ENCODE assay signal across 7 mouse cellular contexts in the genomic region with DNA sequence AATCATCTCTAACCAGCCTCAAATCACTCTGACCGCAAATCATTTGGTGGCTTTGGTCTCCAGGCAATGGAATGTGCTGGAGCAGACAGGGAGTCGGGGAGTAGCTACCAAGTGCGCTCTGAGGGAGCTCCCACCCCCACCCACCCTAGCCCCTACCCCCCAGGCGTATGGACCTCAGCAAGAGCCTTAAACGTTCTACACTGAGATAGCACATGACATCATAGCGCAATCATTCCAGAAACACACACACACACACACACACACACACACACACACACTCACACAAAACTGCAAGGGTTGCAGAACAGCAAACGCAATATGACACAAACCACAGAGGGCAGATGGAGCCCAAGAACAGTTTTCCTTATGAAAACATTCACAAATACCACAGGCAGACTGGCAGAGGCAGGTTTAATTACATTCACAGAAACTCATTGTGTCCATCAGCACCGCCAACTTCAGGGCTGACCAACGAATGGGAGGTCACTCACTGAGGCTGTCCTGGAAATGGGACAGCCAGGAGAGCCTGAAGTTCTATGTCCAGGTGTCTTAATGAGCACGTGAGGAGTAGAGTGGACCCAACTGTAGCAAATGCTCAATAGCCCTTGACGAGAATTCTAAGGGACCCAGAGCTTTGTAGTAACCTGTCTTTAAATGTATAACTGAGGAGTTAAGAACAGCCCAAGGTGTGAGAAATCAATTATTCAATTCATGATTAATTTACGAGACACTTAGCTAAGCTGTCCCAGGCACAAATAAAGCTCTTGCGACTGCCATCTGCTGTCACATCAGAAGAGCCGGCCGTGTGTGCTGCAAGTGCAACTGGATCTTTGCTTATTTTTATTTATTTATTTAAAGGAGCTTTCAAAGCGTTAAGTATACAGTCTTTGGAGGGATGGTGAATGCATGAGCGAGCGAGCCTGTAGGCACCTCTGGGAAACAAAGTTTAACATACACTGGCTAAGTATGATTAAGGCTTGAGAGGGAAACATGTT.
DNase-seq lines count a peak whose midpoint lies in the region; ATAC-seq and TF ChIP-seq lines count a peak whose summit lies in the region.

No protein-coding gene starts in this region.

- peak; percentile 50 for DNase-seq in lung, embryonic 14.5 days
- no peak for DNase-seq in lung, postnatal 36 days
- DNase-seq in forebrain, embryonic 11.5 days (ENCODE audit: low spot score), result peak; percentile 55
- DNase-seq in limb, embryonic 11.5 days (ENCODE audit: low spot score), result peak; percentile 53
- no peak for DNase-seq in left cerebral cortex, adult 8-10 months (ENCODE audit: low spot score in 2 of 2)

- no peak for TF ChIP-seq CTCF in lung, embryonic 14.5 days (IDR thresholded peaks at IDR 0.05; ENCODE audit: low read depth)

- H3K9me3 ChIP-seq in lung, embryonic 14.5 days (ENCODE audit: low read depth, low read length), result no peaks in the 10 kb centered on the region
- no peaks in the 10 kb centered on the region for H3K9me3 ChIP-seq in forebrain, embryonic 11.5 days (ENCODE audit: control insufficient read depth, low read length)
- H3K9me3 ChIP-seq in limb, embryonic 11.5 days (ENCODE audit: control insufficient read depth, low read length), result no peaks in the 10 kb centered on the region
- H3K9me3 ChIP-seq in stomach, embryonic 16.5 days (replicated peaks; ENCODE audit: control insufficient read depth, low read length), result no peaks in the 10 kb centered on the region

- H3K27me3 ChIP-seq in lung, embryonic 14.5 days (ENCODE audit: insufficient read depth, low read length), result no peaks in the 10 kb centered on the region
- no peaks in the 10 kb centered on the region for H3K27me3 ChIP-seq in forebrain, embryonic 11.5 days (ENCODE audit: control insufficient read depth, insufficient read depth, low read length)
- no peaks in the 10 kb centered on the region for H3K27me3 ChIP-seq in limb, embryonic 11.5 days (ENCODE audit: control insufficient read depth, insufficient read depth, low read length)
- H3K27me3 ChIP-seq in stomach, embryonic 16.5 days (ENCODE audit: control insufficient read depth, insufficient read depth, low read length), result no peaks in the 10 kb centered on the region

- WGBS in lung, embryonic 14.5 days, result 19% methylated on average over 18 of the region's 18 CpGs
- 52% methylated on average over 18 of the region's 18 CpGs for WGBS in forebrain, embryonic 11.5 days
- 22% methylated on average over 18 of the region's 18 CpGs for WGBS in limb, embryonic 11.5 days
- 35% methylated on average over 18 of the region's 18 CpGs for WGBS in stomach, embryonic 16.5 days

- peak overlapping the region; percentile 1; the same call in 1 of the 2 replicates for H3K4me3 ChIP-seq in lung, embryonic 14.5 days (ENCODE audit: low read depth, low read length)
- no peak overlapping the region for H3K4me3 ChIP-seq in forebrain, embryonic 11.5 days (ENCODE audit: low read depth, low read length)
- no peak overlapping the region; the same call in 1 of the 2 replicates for H3K4me3 ChIP-seq in limb, embryonic 11.5 days (ENCODE audit: low read depth, low read length)
- peak overlapping the region; percentile 24 for H3K4me3 ChIP-seq in stomach, embryonic 16.5 days (replicated peaks; ENCODE audit: low read length)

- no peak overlapping the region for H3K27ac ChIP-seq in lung, embryonic 14.5 days (ENCODE audit: low read depth)
- no peak overlapping the region for H3K27ac ChIP-seq in forebrain, embryonic 11.5 days (ENCODE audit: low read depth, low read length)
- H3K27ac ChIP-seq in limb, embryonic 11.5 days (replicated peaks; ENCODE audit: low read depth, low read length), result peak overlapping the region; percentile 40; the same call in 1 of the 2 replicates
- H3K27ac ChIP-seq in stomach, embryonic 16.5 days (ENCODE audit: low read length), result peak overlapping the region; percentile 7

- H3K4me2 ChIP-seq in lung, embryonic 14.5 days, result peak overlapping the region; percentile 84
- H3K4me2 ChIP-seq in forebrain, embryonic 11.5 days (ENCODE audit: low read depth, low read length, severe bottlenecking), result peak overlapping the region; percentile 24; the same call in 1 of the 2 replicates
- peak overlapping the region; percentile 80 for H3K4me2 ChIP-seq in limb, embryonic 11.5 days (ENCODE audit: low read depth, severe bottlenecking)
- peak overlapping the region; percentile 43 for H3K4me2 ChIP-seq in stomach, embryonic 16.5 days (ENCODE audit: low read depth, low read length)

- H3K9ac ChIP-seq in lung, embryonic 14.5 days, result no peak overlapping the region
- H3K9ac ChIP-seq in forebrain, embryonic 11.5 days (ENCODE audit: low read length), result no peak overlapping the region
- no peak overlapping the region for H3K9ac ChIP-seq in limb, embryonic 11.5 days (ENCODE audit: low read length)
- H3K9ac ChIP-seq in stomach, embryonic 16.5 days (ENCODE audit: low read length), result 0 out of 2 replicates have a peak overlapping the region, but pooled peaks have one; percentile 20

- ATAC-seq in lung, embryonic 14.5 days (ENCODE audit: insufficient read depth), result 0 out of 2 replicates have a peak, but pooled peaks have one; percentile 26
- no peak for ATAC-seq in forebrain, embryonic 11.5 days (replicated peaks; ENCODE audit: low FRiP score)
- ATAC-seq in limb, embryonic 11.5 days (ENCODE audit: insufficient number of reproducible peaks, low FRiP score, low TSS enrichment, low read depth), result peak; percentile 55
- peak; percentile 15; the same call in 1 of the 2 replicates for ATAC-seq in stomach, embryonic 16.5 days (ENCODE audit: insufficient read depth, low FRiP score)
- no peak for ATAC-seq in megakaryocyte progenitor cell, adult 5-6 weeks (replicated peaks; ENCODE audit: poor library complexity)

- H3K36me3 ChIP-seq in lung, embryonic 14.5 days (ENCODE audit: insufficient read depth), result no peaks in the 10 kb centered on the region
- no peaks in the 10 kb centered on the region for H3K36me3 ChIP-seq in forebrain, embryonic 11.5 days (ENCODE audit: control insufficient read depth, insufficient read depth, low read length)
- H3K36me3 ChIP-seq in limb, embryonic 11.5 days (ENCODE audit: control insufficient read depth, insufficient read depth, low read length), result no peaks in the 10 kb centered on the region
- H3K36me3 ChIP-seq in stomach, embryonic 16.5 days (ENCODE audit: control insufficient read depth, insufficient read depth, low read length), result no peaks in the 10 kb centered on the region

- peaks cover 8% of the 10 kb centered on the region for H3K4me1 ChIP-seq in lung, embryonic 14.5 days (ENCODE audit: insufficient read depth)
- peaks cover 5% of the 10 kb centered on the region; the same call in 1 of the 2 replicates for H3K4me1 ChIP-seq in forebrain, embryonic 11.5 days (replicated peaks; ENCODE audit: control insufficient read depth, insufficient read depth, low read length)
- peaks cover 10% of the 10 kb centered on the region; the same call in 1 of the 2 replicates for H3K4me1 ChIP-seq in limb, embryonic 11.5 days (ENCODE audit: control insufficient read depth, insufficient read depth, low read length)
- H3K4me1 ChIP-seq in stomach, embryonic 16.5 days (ENCODE audit: control insufficient read depth, insufficient read depth, low read length), result peaks cover 7% of the 10 kb centered on the region; the same call in 1 of the 2 replicates

Comparison
In these comparisons a context has a peak if more than half of its experiments do, and no peak if none do; other contexts are left out.
1. DNase-seq: peak in lung, embryonic 14.5 days (single experiment), forebrain, embryonic 11.5 days (single experiment) and limb, embryonic 11.5 days (single experiment); none in lung, postnatal 36 days (single experiment) and left cerebral cortex, adult 8-10 months (0 of 2).
2. ATAC-seq: peak in lung, embryonic 14.5 days (single experiment), limb, embryonic 11.5 days (single experiment) and stomach, embryonic 16.5 days (single experiment); none in forebrain, embryonic 11.5 days (single experiment) and megakaryocyte progenitor cell, adult 5-6 weeks (single experiment).
3. H3K27ac ChIP-seq: peak in limb, embryonic 11.5 days (single experiment) and stomach, embryonic 16.5 days (single experiment); none in lung, embryonic 14.5 days (single experiment) and forebrain, embryonic 11.5 days (single experiment).
4. H3K4me2 ChIP-seq: peak in every context shown above with its lines; median percentile 84 in lung, embryonic 14.5 days; 80 in limb, embryonic 11.5 days; 43 in stomach, embryonic 16.5 days; 24 in forebrain, embryonic 11.5 days.
5. H3K4me3 ChIP-seq: peak in lung, embryonic 14.5 days (single experiment) and stomach, embryonic 16.5 days (single experiment); none in forebrain, embryonic 11.5 days (single experiment) and limb, embryonic 11.5 days (single experiment).